Mouse (Mus musculus) thymus, postnatal 4 days (tissue): ENCODE results near the gene Endou.

ENCODE experiments used
- DNase-seq: peaks from one replicate; pipeline ENCODE4 v3.0.0; 2021

Gene Endou

DNA sequence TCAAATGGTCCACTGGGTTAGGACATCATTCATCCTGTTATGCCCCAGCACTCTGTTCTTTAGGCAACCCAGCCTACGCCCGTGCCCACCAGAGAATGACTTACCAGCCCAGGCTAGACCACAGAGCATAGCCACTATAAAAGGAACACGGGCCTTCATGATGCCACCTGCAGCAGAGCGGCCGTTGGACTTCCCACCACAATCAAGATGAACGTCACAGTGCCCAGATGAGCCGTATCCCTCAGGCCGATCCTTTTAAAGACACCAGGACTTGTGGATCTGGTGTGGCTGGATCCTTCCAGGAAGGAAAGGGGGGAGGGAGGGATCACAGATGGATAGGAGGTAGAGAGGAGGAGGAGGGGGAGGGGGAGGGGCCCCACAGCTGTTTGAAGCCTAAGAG is at the start of gene Endou:
Gene Endou (minus strand): TSS at position 229 of the 400 bp plus-strand sequence.
- peak; percentile 68 for DNase-seq

DNA sequence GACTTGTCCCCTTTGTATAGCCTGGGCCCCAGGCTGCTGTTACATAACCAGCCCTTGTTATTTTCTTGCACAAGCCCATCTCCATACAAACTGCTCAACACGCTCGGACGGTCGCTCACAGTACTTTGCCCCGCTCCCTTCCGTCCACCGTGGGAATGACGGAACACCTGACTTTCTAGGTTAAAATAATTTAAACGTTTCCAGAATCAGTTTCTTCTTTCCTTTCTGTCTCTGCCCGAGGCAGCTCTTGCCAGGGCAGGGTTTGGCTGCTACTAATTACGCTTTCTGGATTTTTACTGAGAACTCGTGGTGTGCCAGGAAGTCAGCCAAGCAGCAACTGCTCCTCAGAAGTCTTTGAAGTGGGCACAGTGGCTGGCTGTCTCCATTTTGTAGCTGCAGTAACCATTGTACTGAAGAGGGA is 49.5 kb upstream of the Endou start:
- DNase-seq = peak; percentile 52

- no peak for DNase-seq
Observed at GRCm38 (mm10) chr15:97779576-97779975, 48.4 kb upstream of the Endou start.

DNA sequence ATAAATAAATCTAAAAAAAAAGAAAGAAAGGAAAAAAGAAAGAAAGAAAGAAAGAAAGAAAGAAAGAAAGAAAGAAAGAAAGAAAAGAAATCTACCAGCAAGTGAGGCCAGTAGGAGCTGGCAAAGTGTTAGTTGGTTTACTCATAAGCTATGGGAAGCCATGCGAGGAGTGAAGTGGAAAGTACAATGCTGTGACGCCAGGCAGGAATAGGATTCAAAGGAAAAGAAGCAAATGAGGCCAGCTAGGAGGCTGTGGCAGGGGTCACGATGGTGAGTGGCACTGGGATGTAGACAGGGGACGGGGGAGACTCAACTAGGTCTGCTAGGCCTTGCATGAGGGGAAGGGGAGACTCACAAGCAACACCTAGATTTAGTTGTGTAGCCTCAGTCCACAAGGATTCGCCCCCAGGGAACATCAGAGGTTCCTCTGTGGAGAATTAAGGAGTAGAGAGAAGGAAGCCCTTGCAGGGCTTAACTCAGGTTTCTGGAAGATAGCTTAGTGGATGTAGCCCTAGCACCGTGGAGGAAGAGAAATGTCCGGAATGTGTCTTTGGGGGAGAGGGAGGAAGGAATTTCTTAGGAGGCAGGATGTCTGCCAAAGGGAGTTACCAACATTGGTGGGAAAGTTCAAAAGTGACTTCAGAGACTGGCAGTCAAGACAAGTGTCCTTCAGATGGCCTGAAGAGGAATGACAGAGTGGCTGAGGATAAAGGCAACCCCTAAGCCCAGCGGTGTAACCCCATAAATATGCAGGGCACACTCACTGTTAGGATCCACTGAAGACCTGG is 47.4 kb upstream of the Endou start, which contains the start of gene Slc48a1:
Gene Slc48a1 (plus strand): TSS at position 210 of the 788 bp plus-strand sequence.
- no peak for DNase-seq

DNA sequence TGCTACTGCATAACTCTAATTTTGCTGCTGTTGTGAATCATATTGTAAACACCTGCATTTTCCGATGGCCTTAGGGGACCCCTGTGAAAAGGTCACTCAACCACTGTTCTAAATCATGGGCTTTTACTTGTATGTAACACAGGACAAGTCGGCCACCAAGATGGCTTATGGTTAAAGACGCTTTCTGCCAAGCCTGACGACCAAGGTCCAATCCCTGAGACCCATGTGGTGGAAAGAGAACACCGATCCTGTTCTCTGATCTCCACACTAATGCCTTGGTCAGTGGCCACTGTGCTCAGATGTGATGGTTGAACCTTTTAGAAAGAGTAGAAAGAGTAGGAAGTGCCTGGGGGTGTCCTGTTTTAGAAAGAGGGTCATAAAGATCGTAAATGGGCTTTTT is 45.8 kb upstream of the Endou start:
- no peak for DNase-seq

GRCm38 (mm10) chr15:97776514-97776913 is 45.4 kb upstream of the Endou start:
- DNase-seq = peak; percentile 93

- DNase-seq = no peak
Observed at GRCm38 (mm10) chr15:97773961-97774370, 42.8 kb upstream of the Endou start.

GRCm38 (mm10) chr15:97773108-97773507 is 42.0 kb upstream of the Endou start:
- DNase-seq = no peak

GRCm38 (mm10) chr15:97770280-97770679 is 39.1 kb upstream of the Endou start:
- DNase-seq = no peak

DNA sequence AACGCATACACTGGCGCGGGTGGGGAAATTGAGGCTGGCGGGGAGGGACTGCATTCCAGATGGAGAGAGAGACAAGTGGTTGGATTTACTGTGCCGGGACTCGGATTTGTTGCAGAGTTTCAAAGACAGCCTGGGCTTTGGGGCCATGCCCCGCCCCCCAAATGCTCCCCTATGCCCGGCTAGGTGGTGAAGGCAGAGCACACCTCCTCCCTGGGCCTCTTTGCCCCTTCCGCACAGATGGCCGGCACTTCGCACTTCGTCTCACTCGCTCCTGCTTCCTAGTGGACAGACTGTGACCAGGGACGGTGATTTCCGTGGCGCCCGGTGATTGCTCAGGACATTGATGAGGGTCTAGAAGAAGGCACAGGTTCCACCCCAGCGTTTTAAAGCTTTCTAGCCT is 37.1 kb upstream of the Endou start:
- peak; percentile 71 for DNase-seq

DNA sequence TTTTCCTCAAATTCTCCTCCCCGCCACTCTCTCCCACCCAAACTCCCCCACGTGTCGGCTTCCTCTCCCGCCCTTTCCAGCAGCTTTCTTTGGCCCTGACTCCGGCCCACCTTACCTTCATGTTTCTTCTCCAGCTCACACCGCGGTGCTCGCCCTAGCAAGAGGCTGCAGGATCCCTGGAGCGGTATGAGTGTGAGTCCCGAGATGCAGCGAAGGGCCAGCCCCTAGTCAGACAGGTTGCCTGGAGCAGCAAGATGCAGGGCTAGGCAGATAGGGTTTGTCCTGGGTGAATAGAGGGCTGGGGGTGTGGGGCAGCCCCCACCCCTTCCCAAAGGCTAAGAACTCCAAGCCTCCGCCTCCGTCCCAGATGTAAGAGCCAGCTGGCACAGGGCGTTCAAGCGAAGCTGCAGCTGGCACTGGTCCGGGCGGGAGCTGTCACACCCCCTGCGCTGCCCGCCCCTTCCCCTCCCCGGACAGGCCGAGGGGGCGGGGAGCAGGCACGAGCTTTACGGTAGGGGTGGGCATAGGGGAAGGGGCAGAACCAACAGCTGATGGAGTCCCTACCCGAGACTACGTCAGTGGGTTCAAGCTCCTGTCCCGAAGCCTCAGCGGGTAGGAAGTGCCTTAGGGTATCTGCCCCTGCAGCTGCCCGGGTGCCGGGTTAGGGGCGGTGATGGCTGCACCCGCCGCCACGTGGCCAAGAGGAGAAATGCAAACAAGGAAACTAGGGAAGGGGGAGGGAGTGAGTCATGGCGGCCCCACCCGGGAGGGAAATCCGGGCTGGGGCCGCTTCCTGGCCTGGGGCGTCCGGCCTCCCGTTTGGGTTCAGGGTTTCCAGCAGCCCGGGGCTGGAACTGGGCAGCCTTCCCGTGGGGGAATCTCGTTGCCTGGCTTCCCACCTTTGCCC is 36.4 kb upstream of the Endou start, which contains the start of gene Rapgef3:
Gene Rapgef3 (minus strand): TSS at position 693 of the 907 bp plus-strand sequence.
- peak; percentile 91 for DNase-seq

DNA sequence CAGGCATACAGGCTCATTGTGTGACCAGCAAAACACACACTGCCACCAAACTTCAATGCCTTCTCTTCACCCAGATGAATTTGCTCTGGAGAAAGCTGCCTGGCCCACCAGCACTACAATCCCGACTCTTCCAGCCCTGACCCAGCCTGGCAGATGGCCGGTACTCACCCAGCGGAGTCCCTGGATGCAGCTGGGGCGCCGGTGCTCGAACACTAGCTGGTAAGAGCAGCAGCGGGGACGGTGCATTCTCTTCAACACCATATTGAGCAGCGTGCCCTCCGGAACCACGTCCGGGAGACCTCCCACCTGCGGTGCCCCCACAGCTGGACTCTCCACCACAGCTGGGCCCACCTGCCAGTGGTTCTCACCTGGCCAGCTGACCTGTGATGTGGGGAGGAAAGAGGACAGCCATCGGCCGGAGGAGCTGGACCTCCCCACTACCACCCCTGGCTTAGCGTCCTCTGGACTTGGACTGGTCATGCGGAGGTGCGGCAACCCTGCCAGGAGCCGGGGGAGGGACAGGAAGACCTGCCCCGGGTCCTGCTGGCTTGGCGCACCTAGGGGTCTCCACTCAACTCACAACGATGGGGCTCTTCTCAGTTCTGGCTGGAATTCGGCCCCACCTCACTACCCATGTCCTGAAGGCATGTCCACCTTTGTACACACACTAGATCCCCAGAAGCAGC is 35.6 kb upstream of the Endou start:
- DNase-seq = peak; percentile 66

- DNase-seq = peak; percentile 41
Observed at GRCm38 (mm10) chr15:97766194-97766593, 35.1 kb upstream of the Endou start.

DNA sequence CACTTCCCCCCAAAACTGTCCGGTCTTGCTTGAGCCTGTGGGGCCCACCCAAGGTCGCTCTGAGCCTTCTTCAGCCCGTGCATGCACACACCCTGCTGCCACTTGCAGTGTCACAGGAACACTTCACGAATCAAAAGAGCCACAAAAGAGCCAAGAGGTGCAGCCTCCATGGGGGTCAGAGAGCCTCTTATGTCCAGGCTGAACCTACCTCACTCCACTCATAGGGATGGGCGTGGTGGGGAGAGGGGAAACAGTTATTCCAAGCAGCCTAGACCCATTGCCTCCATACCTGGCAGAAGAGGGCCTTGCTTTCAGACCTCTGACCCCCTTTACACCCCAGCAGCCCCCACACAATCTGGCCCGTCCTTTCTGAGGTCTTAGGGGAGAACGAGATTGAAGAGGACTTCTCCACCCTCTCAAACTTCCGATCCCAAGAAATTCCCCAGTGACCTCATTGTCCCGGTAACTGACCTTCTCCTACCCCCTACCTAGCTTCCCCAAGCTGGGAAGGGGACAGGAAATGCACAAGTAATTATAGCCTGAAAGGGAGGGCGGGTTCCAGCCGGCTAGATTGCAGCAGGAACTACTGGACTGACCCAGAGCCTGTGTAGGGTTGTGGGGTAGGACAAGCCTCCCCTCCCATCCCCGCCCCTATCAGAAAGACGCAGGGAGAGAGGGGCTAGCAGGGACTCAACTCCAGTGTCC is 34.1 kb upstream of the Endou start:
- no peak for DNase-seq

- DNase-seq = no peak
Observed at GRCm38 (mm10) chr15:97764532-97764931, 33.4 kb upstream of the Endou start.

- DNase-seq = no peak
Observed at GRCm38 (mm10) chr15:97763256-97764049, 32.3 kb upstream of the Endou start.

DNA sequence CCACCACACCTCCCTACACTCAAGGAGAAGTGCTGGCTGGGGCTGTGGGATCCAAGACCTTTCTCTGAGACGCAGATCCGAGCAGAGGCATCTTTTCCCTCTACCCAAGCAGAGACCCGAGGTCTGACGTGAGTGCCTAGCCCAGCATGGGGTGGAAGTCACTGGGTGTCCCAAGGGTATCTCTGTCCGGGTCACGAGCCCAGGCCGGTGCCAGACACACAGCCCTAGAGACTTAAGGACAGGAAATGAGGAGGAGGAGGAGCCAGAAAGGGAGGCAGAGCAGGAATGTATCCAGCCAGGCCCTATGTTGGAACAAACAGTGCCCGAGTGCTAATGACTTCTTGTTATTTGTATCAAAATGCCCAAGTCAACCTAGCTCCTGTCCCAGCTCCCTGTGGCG is 31.6 kb upstream of the Endou start:
- DNase-seq = no peak

DNA sequence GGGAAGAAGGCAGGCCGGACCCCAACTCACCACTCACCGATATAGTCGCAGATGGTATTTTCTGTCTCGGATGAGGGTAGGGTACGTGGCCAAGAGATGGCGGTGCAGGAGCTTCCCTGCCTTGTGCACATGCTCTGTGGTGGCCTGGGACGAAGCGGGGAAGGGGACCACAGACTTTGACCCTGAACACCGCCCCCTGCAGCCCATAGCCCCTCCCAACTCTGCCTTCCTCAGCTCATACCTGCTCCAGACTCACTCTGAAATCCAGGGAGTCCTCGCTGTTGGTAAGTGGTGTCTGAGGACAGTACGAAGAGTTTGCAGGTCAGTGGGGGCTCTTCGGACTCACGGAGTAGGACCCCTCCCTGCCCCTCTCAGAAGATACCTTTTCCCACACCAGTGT is 30.3 kb upstream of the Endou start:
- DNase-seq = no peak

DNA sequence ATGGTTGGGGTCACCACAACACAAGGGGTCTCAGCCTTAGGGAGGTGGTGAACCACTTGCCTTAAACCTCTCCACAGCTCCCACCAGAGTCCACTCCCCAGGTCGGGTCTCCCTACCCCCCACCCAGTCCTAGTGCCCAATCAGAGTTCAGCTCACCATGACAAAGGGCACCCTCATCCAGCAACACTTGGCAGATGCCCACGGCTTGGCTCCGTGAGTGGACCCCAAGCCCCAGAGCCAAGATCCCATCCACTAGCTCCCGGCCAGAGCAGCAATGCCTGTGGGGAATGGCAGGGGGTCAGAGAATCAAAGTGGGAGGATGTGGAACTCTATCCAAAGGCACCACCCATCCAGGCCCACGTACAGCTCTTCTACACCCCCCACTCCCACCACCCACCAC is 29.8 kb upstream of the Endou start:
- DNase-seq = no peak

DNA sequence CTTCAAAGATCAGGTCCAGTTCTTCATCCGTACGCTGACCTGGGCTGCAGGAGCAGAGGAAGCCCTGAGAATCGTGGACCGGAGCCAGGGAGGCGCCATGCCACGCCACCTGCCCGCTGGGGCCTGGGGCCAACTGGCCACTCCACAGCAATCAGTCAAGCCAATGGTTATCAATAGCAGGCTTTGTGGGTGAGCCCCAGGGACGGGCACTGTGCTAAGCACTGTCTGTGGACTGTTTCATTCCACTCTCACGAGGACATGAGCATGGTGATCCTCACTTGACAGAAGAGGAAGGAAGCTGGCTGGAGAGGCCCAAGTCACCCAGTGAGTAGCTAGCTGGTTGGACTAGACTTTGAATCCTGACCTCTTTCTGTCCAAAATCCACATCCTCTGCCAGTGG is 28.9 kb upstream of the Endou start:
- no peak for DNase-seq

DNA sequence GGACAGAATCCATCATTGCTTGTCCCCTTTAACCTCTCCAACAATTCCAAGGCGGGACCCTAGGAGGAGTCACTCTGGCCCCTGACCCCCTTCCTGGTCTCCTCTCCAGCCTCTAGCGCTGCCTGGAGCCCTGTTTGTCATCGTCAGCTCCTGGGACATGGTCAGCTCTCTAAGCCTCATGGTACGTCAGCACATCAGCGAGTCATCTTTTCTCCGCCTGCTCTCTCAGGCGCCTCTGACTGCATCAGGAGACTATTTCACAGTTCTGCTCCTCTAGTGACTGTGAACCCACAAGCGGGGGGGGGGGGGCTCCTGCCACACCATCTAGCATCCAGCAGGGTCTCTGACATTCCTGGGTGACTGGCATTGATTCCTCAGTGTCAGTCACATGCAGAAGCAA is 24.2 kb upstream of the Endou start:
- no peak for DNase-seq

GRCm38 (mm10) chr15:97754476-97754875 is 23.3 kb upstream of the Endou start:
- no peak for DNase-seq
